Mouse (Mus musculus) embryonic facial prominence, embryonic 11.5 days (tissue): ENCODE data around the gene Dgkd. TPM values are rescaled to one million over a fixed set of nuclear protein-coding genes. Genes with fewer than 3 reads are reported as not detected.

ENCODE experiments used
- ATAC-seq: fragments of 200-750 bp; cut with Nextera tagmentation; replicated peaks from 2 replicates; pipeline ENCODE4 v1.8.0; 2017; ENCODE audit warnings: low read depth; ENCODE audit not compliant: insufficient number of reproducible peaks, low FRiP score, low TSS enrichment
- DNase-seq: peaks from one replicate; pipeline ENCODE4 v3.0.0-alpha.2; 2015; ENCODE audit warnings: low spot score
- H3K27ac ChIP-seq: fragments of 300-500 bp; sonication (generic); replicated peaks from 2 replicates; pipeline ENCODE4 v1.5.1; 2014; ENCODE audit warnings: mild to moderate bottlenecking, low read depth, low read length, control low read depth
- H3K27me3 ChIP-seq: fragments of 300-500 bp; sonication (generic); 2 replicates; pipeline ENCODE4 v1.6.1; 2014; ENCODE audit warnings: mild to moderate bottlenecking, low read length, moderate library complexity, mixed read lengths; ENCODE audit not compliant: control insufficient read depth, insufficient read depth
- H3K36me3 ChIP-seq: fragments of 300-500 bp; sonication (generic); replicated peaks from 2 replicates; pipeline ENCODE4 v1.6.1; 2014; ENCODE audit warnings: low read depth, mild to moderate bottlenecking, low read length, moderate library complexity, mixed read lengths; ENCODE audit not compliant: control insufficient read depth, insufficient read depth
- H3K4me1 ChIP-seq: fragments of 300-500 bp; sonication (generic); 2 replicates; pipeline ENCODE4 v1.6.1; 2014; ENCODE audit warnings: low read length, mixed read lengths; ENCODE audit not compliant: control insufficient read depth, insufficient read depth
- H3K4me2 ChIP-seq: fragments of 300-500 bp; sonication (generic); 2 replicates; pipeline ENCODE4 v1.6.1; 2014; ENCODE audit warnings: low read depth, mild to moderate bottlenecking, control low read depth, low read length, moderate library complexity
- H3K4me3 ChIP-seq: fragments of 300-500 bp; sonication (generic); 2 replicates; pipeline ENCODE4 v1.5.1; 2014; ENCODE audit warnings: low read depth, low read length, control low read depth
- H3K9ac ChIP-seq: fragments of 300-500 bp; sonication (generic); replicated peaks from 2 replicates; pipeline ENCODE4 v1.6.1; 2014; ENCODE audit warnings: mild to moderate bottlenecking, control low read depth, low read length
- H3K9me3 ChIP-seq: fragments of 300-500 bp; sonication (generic); replicated peaks from 2 replicates; pipeline ENCODE4 v1.6.1; 2016; ENCODE audit warnings: mild to moderate bottlenecking, low read length, inconsistent platforms, mixed read lengths; ENCODE audit not compliant: control insufficient read depth
- WGBS: fragments of 180-500 bp; shearing (Covaris S2); extraction: QIAGEN DNeasy Blood & Tissue Kit; methylation state at CpG from one replicate; pipeline ENCODE4 v1.1.7; 2014; 5-methylcytosine and 5-hydroxymethylcytosine counted together
- polyA plus RNA-seq: library from polyadenylated mRNA; unstranded; fragments of >200 nt; fragmentation: Nextera tagmentation; extraction: Ambion mirVana; gene quantifications from 2 replicates; pipeline ENCODE4 v1.2.1, GENCODE M21; 2014

Gene Dgkd
- polyA plus RNA-seq, 1 experiment from 2014 or later = 33.5 TPM

DNA sequence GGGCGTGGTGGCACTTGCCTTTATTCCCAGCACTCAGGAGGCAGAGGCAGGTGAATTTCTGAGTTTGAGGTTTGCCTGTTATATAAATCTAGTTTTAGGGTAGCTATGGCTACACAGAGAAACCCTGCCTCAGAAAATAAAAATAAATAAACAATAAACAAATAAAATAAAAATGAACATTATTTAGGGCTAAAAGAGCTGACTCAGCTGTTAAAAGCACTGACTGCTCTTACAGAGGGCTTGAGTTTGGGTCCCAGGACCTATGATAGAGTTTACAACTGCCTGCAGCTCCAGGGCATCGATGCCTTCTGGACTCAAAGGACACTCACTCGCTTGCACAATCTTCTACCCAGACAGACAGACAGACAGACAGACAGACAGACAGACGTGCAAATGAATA is 40.3 kb downstream of the Dgkd start:
- Histone ChIP-seq H3K4me3 (no peak overlapping the region), H3K4me2 (no peak overlapping the region), H3K27me3 (no peaks in the 10 kb centered on the region), H3K27ac (no peak overlapping the region), H3K36me3 (no peaks in the 10 kb centered on the region), H3K4me1 (no peaks in the 10 kb centered on the region), H3K9me3 (no peaks in the 10 kb centered on the region), H3K9ac (no peak overlapping the region)
- ATAC-seq (no peak), DNase-seq (no peak)
- 91% methylated on average over 4 of the region's 4 CpGs for WGBS

DNA sequence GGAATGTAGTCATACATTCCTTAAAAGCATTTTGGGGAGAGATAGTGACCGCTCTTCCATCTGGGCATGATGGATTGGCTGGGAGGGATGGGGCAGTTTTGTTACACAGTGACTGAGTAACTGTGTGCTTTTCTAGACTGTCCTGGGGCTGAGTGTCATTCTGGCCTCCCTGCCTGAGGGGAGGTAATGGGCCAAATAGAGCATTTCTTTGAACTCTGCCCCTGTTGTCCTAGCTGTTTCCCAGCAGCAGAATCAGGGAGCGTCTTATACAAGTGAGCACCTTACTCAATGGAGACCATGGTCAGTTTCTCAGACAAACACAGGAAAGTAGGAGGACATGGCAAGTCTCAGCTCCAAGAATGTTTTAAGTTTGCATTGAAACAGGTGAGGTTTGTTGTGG is 43.8 kb downstream of the Dgkd start:
- Histone ChIP-seq H3K9ac (no peak overlapping the region), H3K9me3 (no peaks in the 10 kb centered on the region), H3K4me2 (no peak overlapping the region), H3K4me3 (no peak overlapping the region), H3K27ac (no peak overlapping the region), H3K4me1 (no peaks in the 10 kb centered on the region), H3K36me3 (no peaks in the 10 kb centered on the region), H3K27me3 (no peaks in the 10 kb centered on the region)
- DNase-seq = no peak
- WGBS = 80% methylated on average over 2 of the region's 2 CpGs
- no peak for ATAC-seq

DNA sequence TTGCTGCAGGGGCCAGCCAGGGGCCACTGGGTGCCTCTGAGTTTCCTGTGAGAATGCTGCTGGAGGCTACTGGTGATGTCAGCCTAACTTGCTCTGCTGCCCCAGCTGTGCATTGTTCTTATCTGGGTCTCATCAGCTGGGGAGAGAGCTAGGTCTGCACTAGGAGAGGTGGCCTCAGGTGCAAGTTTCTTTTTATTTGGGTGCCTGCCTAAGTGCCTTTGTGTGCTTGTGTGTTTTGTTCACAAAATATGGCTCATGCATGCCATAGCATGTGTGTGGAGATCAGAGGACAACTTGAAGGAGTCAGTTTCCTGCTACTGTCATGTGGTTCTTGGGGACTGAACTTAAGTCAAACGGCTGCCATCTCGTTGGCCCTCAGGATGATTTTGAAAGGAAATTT is 46.6 kb downstream of the Dgkd start:
- WGBS = 69% methylated on average over 2 of the region's 2 CpGs
- no peak for ATAC-seq

DNA sequence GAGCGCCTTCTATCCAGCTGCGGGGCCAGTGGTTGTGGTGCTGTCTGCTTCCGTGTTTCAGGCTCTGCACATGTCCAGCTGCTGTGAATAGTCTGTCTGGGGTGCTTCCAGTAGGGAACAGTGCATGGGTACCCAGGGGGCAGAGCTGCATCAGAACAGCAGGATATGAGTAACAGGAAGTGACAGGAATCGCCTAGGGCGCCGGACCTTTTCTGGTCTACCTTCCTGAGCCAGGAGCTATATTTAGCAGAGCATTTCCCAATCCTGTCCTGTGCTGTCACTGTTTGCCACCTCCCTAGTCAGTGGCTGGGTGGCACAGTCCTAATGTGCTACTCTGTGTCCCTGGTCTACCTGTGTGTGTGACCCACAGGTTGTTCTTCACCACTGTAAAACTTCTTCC is 47.9 kb downstream of the Dgkd start:
- ATAC-seq = no peak
- no peak overlapping the region for H3K9ac ChIP-seq
- peak; percentile 3 for DNase-seq
- no peaks in the 10 kb centered on the region for H3K9me3 ChIP-seq
- no peaks in the 10 kb centered on the region for H3K4me1 ChIP-seq
- H3K4me2 ChIP-seq = no peak overlapping the region
- H3K27ac ChIP-seq = no peak overlapping the region
- WGBS = 75% methylated on average over 6 of the region's 6 CpGs
- no peak overlapping the region for H3K4me3 ChIP-seq
- H3K36me3 ChIP-seq = no peaks in the 10 kb centered on the region
- H3K27me3 ChIP-seq = no peaks in the 10 kb centered on the region

More for the DNA sequence above, 46.6 kb downstream of the Dgkd start:
- Histone ChIP-seq H3K4me2 (no peak overlapping the region), H3K9ac (no peak overlapping the region), H3K27ac (no peak overlapping the region), H3K9me3 (no peaks in the 10 kb centered on the region), H3K4me1 (no peaks in the 10 kb centered on the region), H3K27me3 (no peaks in the 10 kb centered on the region), H3K36me3 (no peaks in the 10 kb centered on the region), H3K4me3 (no peak overlapping the region)
- no peak for DNase-seq

DNA sequence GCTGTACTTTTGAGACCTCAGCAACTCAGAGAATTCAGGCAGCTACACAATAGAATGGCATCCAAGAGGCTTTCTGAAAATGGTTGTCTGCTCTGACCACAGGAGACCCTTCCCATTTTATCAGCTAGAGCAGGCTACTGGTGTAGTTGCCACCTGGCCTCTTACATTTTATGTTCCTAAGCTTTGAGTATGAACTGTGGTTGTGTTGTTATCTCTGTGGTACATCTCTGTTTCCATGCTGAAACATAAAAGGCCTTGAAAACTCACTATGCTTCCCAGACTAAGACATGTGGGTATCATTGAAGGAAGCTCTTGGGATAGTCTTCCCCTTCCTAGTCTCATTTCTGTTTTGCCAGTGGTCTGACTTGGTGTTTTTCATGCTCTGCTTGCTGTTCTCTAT is 49.1 kb downstream of the Dgkd start:
- Histone ChIP-seq H3K36me3 (no peaks in the 10 kb centered on the region), H3K4me2 (no peak overlapping the region), H3K9ac (no peak overlapping the region), H3K27me3 (no peaks in the 10 kb centered on the region), H3K27ac (no peak overlapping the region), H3K9me3 (no peaks in the 10 kb centered on the region), H3K4me1 (no peaks in the 10 kb centered on the region), H3K4me3 (no peak overlapping the region)
- DNase-seq (no peak), ATAC-seq (no peak)

DNA sequence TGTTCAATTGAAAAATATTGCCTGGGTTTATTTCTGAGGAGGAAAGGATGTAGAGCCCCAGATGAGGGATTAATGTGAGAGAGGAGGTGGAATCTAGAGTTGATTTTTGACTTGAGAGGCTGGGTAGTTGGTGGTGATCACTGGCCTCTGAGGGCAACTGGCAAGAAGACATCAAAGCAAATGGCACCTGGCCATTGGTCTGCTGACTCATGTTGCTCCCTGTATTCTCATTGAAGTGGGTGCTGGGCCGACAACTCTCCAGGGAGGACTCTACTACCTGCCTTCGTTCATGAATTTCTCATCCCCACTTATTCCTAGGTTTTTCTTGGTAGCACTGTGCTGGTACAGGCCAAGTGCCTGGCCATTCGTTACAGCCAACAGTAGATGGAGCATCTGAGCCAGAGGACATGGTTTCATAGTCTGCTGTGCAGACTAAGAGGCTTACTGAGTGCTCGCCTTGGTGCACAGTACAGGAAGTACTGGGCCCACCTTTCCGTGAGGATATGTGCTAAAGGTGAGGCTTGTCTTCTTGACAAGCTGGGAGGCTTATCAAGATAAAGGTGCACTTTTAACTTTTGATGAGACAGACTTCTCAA is 53.4 kb downstream of the Dgkd start:
- 89% methylated on average over 5 of the region's 5 CpGs for WGBS
- Histone ChIP-seq H3K4me2 (no peak overlapping the region), H3K9me3 (no peaks in the 10 kb centered on the region), H3K27me3 (no peaks in the 10 kb centered on the region), H3K4me3 (no peak overlapping the region), H3K4me1 (no peaks in the 10 kb centered on the region), H3K27ac (no peak overlapping the region), H3K9ac (no peak overlapping the region), H3K36me3 (no peaks in the 10 kb centered on the region)
- ATAC-seq (no peak), DNase-seq (no peak)

DNA sequence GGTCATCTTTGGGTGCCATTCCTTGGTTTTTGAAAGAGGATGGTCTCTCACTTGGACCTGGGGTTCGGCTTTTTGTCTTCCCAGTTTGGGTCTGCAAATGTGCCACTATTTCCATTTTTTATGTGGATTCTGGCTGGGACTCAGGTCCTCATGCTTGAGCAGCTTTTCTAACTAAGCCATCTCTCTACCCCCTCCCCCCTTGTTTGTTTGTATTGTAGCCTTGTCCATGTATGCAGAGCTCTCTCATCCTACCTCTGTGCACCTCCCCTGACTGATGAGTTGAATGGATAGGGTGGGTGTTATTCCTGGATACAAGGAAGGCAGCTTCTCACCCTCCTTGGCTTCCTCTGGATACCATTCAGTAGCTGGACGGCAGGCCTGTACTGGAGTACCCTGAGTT is 54.9 kb downstream of the Dgkd start:
- Histone ChIP-seq H3K27ac (no peak overlapping the region), H3K4me2 (no peak overlapping the region), H3K4me1 (no peaks in the 10 kb centered on the region), H3K9ac (no peak overlapping the region), H3K27me3 (no peaks in the 10 kb centered on the region), H3K9me3 (no peaks in the 10 kb centered on the region), H3K36me3 (no peaks in the 10 kb centered on the region), H3K4me3 (no peak overlapping the region)
- no peak for DNase-seq
- WGBS = 89% methylated on average over 2 of the region's 2 CpGs
- no peak for ATAC-seq

DNA sequence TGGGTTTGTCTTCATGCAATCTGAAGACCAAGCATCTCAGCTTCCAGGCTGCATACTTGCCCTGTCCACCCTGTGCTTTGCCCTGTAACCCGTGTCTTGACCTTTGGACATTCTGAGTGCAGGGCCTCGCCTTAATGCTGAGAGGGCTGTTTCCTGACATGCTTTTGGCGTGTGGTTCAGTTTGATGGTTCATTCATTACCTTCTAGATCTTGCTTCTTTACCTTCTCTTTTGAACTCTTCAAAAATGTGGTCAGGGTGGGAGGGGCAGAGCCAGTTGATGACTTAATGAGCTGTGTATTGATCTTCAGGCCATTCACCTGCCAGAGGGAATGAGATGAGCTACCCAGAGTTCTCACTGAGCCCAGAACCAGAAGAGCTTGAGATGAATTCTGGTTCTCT is 55.6 kb downstream of the Dgkd start:
- H3K36me3 ChIP-seq = no peaks in the 10 kb centered on the region
- H3K27ac ChIP-seq = no peak overlapping the region
- WGBS = 76% methylated on average over 3 of the region's 3 CpGs
- no peak overlapping the region for H3K4me3 ChIP-seq
- no peak for ATAC-seq
- H3K4me2 ChIP-seq = no peak overlapping the region
- no peaks in the 10 kb centered on the region for H3K9me3 ChIP-seq
- no peak overlapping the region for H3K9ac ChIP-seq
- no peaks in the 10 kb centered on the region for H3K4me1 ChIP-seq
- no peak for DNase-seq
- H3K27me3 ChIP-seq = no peaks in the 10 kb centered on the region
